Mouse (Mus musculus) liver, embryonic 12.5 days (tissue): Measurements from ENCODE around the gene Ddx5. TPM values are rescaled to one million over a fixed set of nuclear protein-coding genes. Genes with fewer than 3 reads are reported as not detected.
"Not testable (repeated sequence)": the region's sequence is repeated elsewhere in the genome, so short reads cannot be mapped to it uniquely, and the experiment has no call there.

ENCODE experiments used
- ATAC-seq: fragments of 200-750 bp; cut with Nextera tagmentation; 2 replicates; pipeline ENCODE4 v1.8.0; 2017; ENCODE audit warnings: moderate number of reproducible peaks, mild to moderate bottlenecking, moderate library complexity
- H3K27ac ChIP-seq: fragments of 300-500 bp; sonication (generic); 2 replicates; pipeline ENCODE4 v1.5.1; 2016; ENCODE audit warnings: mild to moderate bottlenecking
- H3K27me3 ChIP-seq: fragments of 300-500 bp; sonication (generic); replicated peaks from 2 replicates; pipeline ENCODE4 v1.6.1; 2016; ENCODE audit warnings: mild to moderate bottlenecking, moderate library complexity
- H3K36me3 ChIP-seq: fragments of 300-500 bp; sonication (generic); 2 replicates; pipeline ENCODE4 v1.6.1; 2016; ENCODE audit warnings: mild to moderate bottlenecking, moderate library complexity
- H3K4me1 ChIP-seq: fragments of 300-500 bp; sonication (generic); 2 replicates; pipeline ENCODE4 v1.6.1; 2016
- H3K4me2 ChIP-seq: fragments of 300-500 bp; sonication (generic); 2 replicates; pipeline ENCODE4 v1.6.1; 2016; ENCODE audit warnings: mild to moderate bottlenecking, moderate library complexity
- H3K4me3 ChIP-seq: fragments of 300-500 bp; sonication (generic); 2 replicates; pipeline ENCODE4 v1.5.1; 2016; ENCODE audit warnings: mild to moderate bottlenecking, moderate library complexity
- H3K9ac ChIP-seq: fragments of 300-500 bp; sonication (generic); 2 replicates; pipeline ENCODE4 v1.6.1; 2016; ENCODE audit warnings: mild to moderate bottlenecking, moderate library complexity
- H3K9me3 ChIP-seq: fragments of 300-500 bp; sonication (generic); replicated peaks from 2 replicates; pipeline ENCODE4 v1.6.1; 2016; ENCODE audit warnings: mild to moderate bottlenecking, moderate library complexity
- WGBS: fragments of 180-500 bp; shearing (Covaris S2); methylation state at CpG from one replicate; pipeline ENCODE4 v1.1.7; 2016; ENCODE audit not compliant: insufficient replicate concordance; 5-methylcytosine and 5-hydroxymethylcytosine counted together
- polyA plus RNA-seq: library from polyadenylated mRNA; unstranded; fragments of >200 nt; fragmentation: Nextera tagmentation; extraction: Ambion mirVana; gene quantifications from 2 replicates; pipeline ENCODE4 v1.2.1, GENCODE M21; 2016

The Ddx5 gene
- polyA plus RNA-seq, 1 experiment from 2014 or later = 174 TPM

- H3K4me1 ChIP-seq = peaks cover 30% of the 10 kb centered on the region
- no peak overlapping the region for H3K4me2 ChIP-seq
- H3K4me3 ChIP-seq = no peak overlapping the region
- no peak overlapping the region for H3K9ac ChIP-seq
- no peaks in the 10 kb centered on the region for H3K9me3 ChIP-seq
- H3K27me3 ChIP-seq = peaks cover 9% of the 10 kb centered on the region; the same call in 1 of the 2 replicates
- WGBS = 18% methylated on average over 7 of the region's 7 CpGs
- no peaks in the 10 kb centered on the region for H3K36me3 ChIP-seq
- H3K27ac ChIP-seq = no peak overlapping the region
- ATAC-seq = no peak
Measured at GRCm38 (mm10) chr11:106752103-106752502, 36.9 kb downstream of the Ddx5 start.

- Histone ChIP-seq H3K4me2 (peak within 1 kb of the TSS; percentile 29), H3K4me3 (no peak within 1 kb of the TSS), H3K27ac (peak within 1 kb of the TSS; percentile 25), H3K4me1 (peaks cover 30% of the 10 kb centered on the region), H3K36me3 (no peaks in the 10 kb centered on the region), H3K27me3 (peaks cover 9% of the 10 kb centered on the region; the same call in 1 of the 2 replicates), H3K9ac (no peak within 1 kb of the TSS), H3K9me3 (no peaks in the 10 kb centered on the region)
- ATAC-seq = no peak
- WGBS = 29% methylated on average over 17 of the region's 17 CpGs
Measured at GRCm38 (mm10) chr11:106751039-106752018, 37.7 kb downstream of the Ddx5 start, which contains the start of gene Milr1. Gene Milr1 (plus strand): TSS chr11:106751226.

GRCm38 (mm10) chr11:106750121-106750751, 38.7 kb downstream of the Ddx5 start, which contains the start of gene Pecam1:
Gene Pecam1 (minus strand): TSS chr11:106750628.
- ATAC-seq = no peak
- peak within 1 kb of the TSS; percentile 29 for H3K4me2 ChIP-seq
- H3K27me3 ChIP-seq = peaks cover 9% of the 10 kb centered on the region; the same call in 1 of the 2 replicates
- no peaks in the 10 kb centered on the region for H3K36me3 ChIP-seq
- no peak within 1 kb of the TSS for H3K4me3 ChIP-seq
- peaks cover 30% of the 10 kb centered on the region for H3K4me1 ChIP-seq
- H3K9me3 ChIP-seq = no peaks in the 10 kb centered on the region
- peak within 1 kb of the TSS; percentile 25 for H3K27ac ChIP-seq
- no peak within 1 kb of the TSS for H3K9ac ChIP-seq
- 59% methylated on average over 13 of the region's 13 CpGs for WGBS

GRCm38 (mm10) chr11:106749557-106750120, 39.3 kb downstream of the Ddx5 start:
- Histone ChIP-seq H3K4me1 (peaks cover 30% of the 10 kb centered on the region), H3K27ac (0 out of 2 replicates have a peak overlapping the region, but pooled peaks have one; percentile 8)
- not testable (repeated sequence) for H3K9ac ChIP-seq, H3K36me3 ChIP-seq, H3K4me2 ChIP-seq, ATAC-seq, H3K4me3 ChIP-seq, H3K9me3 ChIP-seq, H3K27me3 ChIP-seq
- 86% methylated on average over 7 of the region's 7 CpGs for WGBS

GRCm38 (mm10) chr11:106744949-106745348, 44.0 kb downstream of the Ddx5 start:
- Histone ChIP-seq H3K4me3 (no peak overlapping the region), H3K27ac (no peak overlapping the region), H3K4me2 (no peak overlapping the region), H3K9me3 (no peaks in the 10 kb centered on the region), H3K4me1 (no peaks in the 10 kb centered on the region), H3K27me3 (no peaks in the 10 kb centered on the region), H3K9ac (no peak overlapping the region), H3K36me3 (no peaks in the 10 kb centered on the region)
- ATAC-seq = no peak
- WGBS = 75% methylated on average over 5 of the region's 5 CpGs

- Histone ChIP-seq H3K36me3 (no peaks in the 10 kb centered on the region), H3K4me2 (no peak overlapping the region), H3K27ac (no peak overlapping the region), H3K9ac (no peak overlapping the region), H3K9me3 (no peaks in the 10 kb centered on the region), H3K4me3 (no peak overlapping the region), H3K27me3 (no peaks in the 10 kb centered on the region), H3K4me1 (no peaks in the 10 kb centered on the region)
- WGBS = 34% methylated on average over 6 of the region's 6 CpGs
- no peak for ATAC-seq
Measured at GRCm38 (mm10) chr11:106742388-106742841, 46.6 kb downstream of the Ddx5 start.

GRCm38 (mm10) chr11:106741826-106742225, 47.2 kb downstream of the Ddx5 start:
- H3K36me3 ChIP-seq = no peaks in the 10 kb centered on the region
- no peak overlapping the region for H3K4me2 ChIP-seq
- H3K9ac ChIP-seq = no peak overlapping the region
- H3K4me3 ChIP-seq = no peak overlapping the region
- no peaks in the 10 kb centered on the region for H3K27me3 ChIP-seq
- H3K9me3 ChIP-seq = no peaks in the 10 kb centered on the region
- no peaks in the 10 kb centered on the region for H3K4me1 ChIP-seq
- no peak for ATAC-seq
- 74% methylated on average over 3 of the region's 3 CpGs for WGBS
- H3K27ac ChIP-seq = no peak overlapping the region

GRCm38 (mm10) chr11:106741232-106741631, 47.8 kb downstream of the Ddx5 start:
- H3K9me3 ChIP-seq = no peaks in the 10 kb centered on the region
- ATAC-seq = no peak
- H3K27me3 ChIP-seq = no peaks in the 10 kb centered on the region
- H3K4me3 ChIP-seq = no peak overlapping the region
- H3K4me1 ChIP-seq = no peaks in the 10 kb centered on the region
- H3K4me2 ChIP-seq = no peak overlapping the region
- H3K36me3 ChIP-seq = no peaks in the 10 kb centered on the region
- 67% methylated on average over 6 of the region's 6 CpGs for WGBS
- no peak overlapping the region for H3K9ac ChIP-seq
- no peak overlapping the region for H3K27ac ChIP-seq

- not testable (repeated sequence) for ATAC-seq, H3K9ac ChIP-seq, H3K9me3 ChIP-seq, H3K36me3 ChIP-seq, H3K4me2 ChIP-seq, H3K27me3 ChIP-seq, H3K4me1 ChIP-seq, H3K4me3 ChIP-seq, H3K27ac ChIP-seq
- WGBS = 85% methylated on average over 6 of the region's 8 CpGs
Measured at GRCm38 (mm10) chr11:106740724-106741123, 48.3 kb downstream of the Ddx5 start.

- no peak overlapping the region for H3K4me2 ChIP-seq
- no peaks in the 10 kb centered on the region for H3K4me1 ChIP-seq
- H3K27me3 ChIP-seq = no peaks in the 10 kb centered on the region
- H3K9me3 ChIP-seq = no peaks in the 10 kb centered on the region
- no peak overlapping the region for H3K9ac ChIP-seq
- WGBS = 81% methylated on average over 2 of the region's 2 CpGs
- no peak overlapping the region for H3K4me3 ChIP-seq
- H3K36me3 ChIP-seq = no peaks in the 10 kb centered on the region
- no peak overlapping the region for H3K27ac ChIP-seq
- no peak for ATAC-seq
Measured at GRCm38 (mm10) chr11:106739116-106739515, 49.9 kb downstream of the Ddx5 start.

- Histone ChIP-seq H3K27ac (no peak overlapping the region), H3K4me2 (no peak overlapping the region), H3K9ac (no peak overlapping the region), H3K9me3 (no peaks in the 10 kb centered on the region), H3K27me3 (no peaks in the 10 kb centered on the region), H3K4me3 (no peak overlapping the region), H3K36me3 (no peaks in the 10 kb centered on the region), H3K4me1 (no peaks in the 10 kb centered on the region)
- 46% methylated on average over 12 of the region's 12 CpGs for WGBS
- ATAC-seq = no peak
Measured at GRCm38 (mm10) chr11:106737178-106737621, 51.8 kb downstream of the Ddx5 start.

GRCm38 (mm10) chr11:106736614-106737013, 52.4 kb downstream of the Ddx5 start:
- Histone ChIP-seq H3K36me3 (no peaks in the 10 kb centered on the region), H3K4me1 (no peaks in the 10 kb centered on the region), H3K9ac (no peak overlapping the region), H3K27ac (no peak overlapping the region), H3K27me3 (no peaks in the 10 kb centered on the region), H3K4me2 (no peak overlapping the region), H3K9me3 (no peaks in the 10 kb centered on the region), H3K4me3 (no peak overlapping the region)
- ATAC-seq = no peak
- 68% methylated on average over 3 of the region's 3 CpGs for WGBS
